Mouse (Mus musculus): ENCODE data around the gene Edc3.

GRCm38 (mm10) chr9:57774168-57774567 is 65.8 kb downstream of the Edc3 start:
- TF ChIP-seq POLR2A (IDR thresholded peaks at IDR 0.05; ENCODE audit: control insufficient read depth, extremely low read depth, insufficient read depth, low read length, poor library complexity), result no peak
- TF ChIP-seq CTCF (IDR thresholded peaks at IDR 0.05; ENCODE audit: borderline replicate concordance, control insufficient read depth, extremely low read depth, insufficient read depth, low read length, poor library complexity), result no peak
